Mouse (Mus musculus) hindbrain, embryonic 11.5 days (tissue): ENCODE measurements around the gene Lhx8. TPM values are rescaled to one million over a fixed set of nuclear protein-coding genes. Genes with fewer than 3 reads are reported as not detected.

Experiments
- ATAC-seq: fragments of 200-750 bp; cut with Nextera tagmentation; 2 replicates; pipeline ENCODE4 v1.8.0; 2017; ENCODE audit warnings: mild to moderate bottlenecking, moderate TSS enrichment, moderate library complexity; ENCODE audit not compliant: low FRiP score
- DNase-seq: peaks from one replicate; pipeline ENCODE4 v3.0.0-alpha.2; 2015; ENCODE audit warnings: low spot score
- H3K27ac ChIP-seq: fragments of 300-500 bp; sonication (generic); 2 replicates; pipeline ENCODE4 v1.5.1; 2014; ENCODE audit warnings: mild to moderate bottlenecking, low read depth, low read length
- H3K27me3 ChIP-seq: fragments of 300-500 bp; sonication (generic); 2 replicates; pipeline ENCODE4 v1.6.1; 2014; ENCODE audit warnings: mild to moderate bottlenecking, low read length, moderate library complexity, mixed read lengths; ENCODE audit not compliant: control insufficient read depth, insufficient read depth
- H3K36me3 ChIP-seq: fragments of 300-500 bp; sonication (generic); 2 replicates; pipeline ENCODE4 v1.6.1; 2014; ENCODE audit warnings: mild to moderate bottlenecking, low read length, moderate library complexity, mixed read lengths; ENCODE audit not compliant: control insufficient read depth, insufficient read depth
- H3K4me1 ChIP-seq: fragments of 300-500 bp; sonication (generic); replicated peaks from 2 replicates; pipeline ENCODE4 v1.6.1; 2014; ENCODE audit warnings: low read length, mixed read lengths; ENCODE audit not compliant: control insufficient read depth, insufficient read depth
- H3K4me2 ChIP-seq: fragments of 300-500 bp; sonication (generic); replicated peaks from 2 replicates; pipeline ENCODE4 v1.6.1; 2014; ENCODE audit warnings: mild to moderate bottlenecking, low read depth, low read length
- H3K4me3 ChIP-seq: fragments of 300-500 bp; sonication (generic); 2 replicates; pipeline ENCODE4 v1.5.1; 2014; ENCODE audit warnings: low read depth, low read length
- H3K9ac ChIP-seq: fragments of 300-500 bp; sonication (generic); 2 replicates; pipeline ENCODE4 v1.6.1; 2014; ENCODE audit warnings: low read depth, low read length
- H3K9me3 ChIP-seq: fragments of 300-500 bp; sonication (generic); 2 replicates; pipeline ENCODE4 v1.6.1; 2016; ENCODE audit warnings: low read length; ENCODE audit not compliant: control insufficient read depth
- WGBS: fragments of 180-500 bp; shearing (Covaris S2); extraction: QIAGEN DNeasy Blood & Tissue Kit; methylation state at CpG from one replicate; pipeline ENCODE4 v1.1.7; 2014; 5-methylcytosine and 5-hydroxymethylcytosine counted together
- polyA plus RNA-seq: library from polyadenylated mRNA; unstranded; fragments of >200 nt; fragmentation: Nextera tagmentation; extraction: Ambion mirVana; gene quantifications from 2 replicates; pipeline ENCODE4 v1.2.1, GENCODE M21; 2014

The Lhx8 gene
- polyA plus RNA-seq, 1 experiment from 2014 or later: 1.2 TPM

DNA sequence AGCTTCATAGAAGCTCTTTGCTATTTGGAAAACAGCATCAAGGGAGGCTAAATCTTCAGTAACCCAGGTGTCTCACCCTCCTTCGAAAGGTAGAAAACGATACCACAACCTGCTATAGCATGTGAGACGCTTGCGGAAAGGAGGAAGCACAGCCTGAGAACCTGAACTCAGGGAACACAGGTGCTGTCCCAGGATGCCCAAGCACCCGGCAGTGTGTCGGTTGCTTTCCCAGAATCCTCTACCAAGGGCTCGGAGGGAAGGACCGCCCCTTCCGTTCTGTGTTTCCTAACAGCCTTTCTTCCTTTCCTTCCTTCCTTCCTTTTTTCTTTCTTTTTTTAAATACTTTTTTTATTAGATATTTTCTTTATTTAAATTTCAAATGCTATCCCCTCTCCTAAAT is 30.5 kb downstream of the Lhx8 start:
- Histone ChIP-seq H3K9me3 (no peaks in the 10 kb centered on the region), H3K4me1 (no peaks in the 10 kb centered on the region), H3K27me3 (no peaks in the 10 kb centered on the region), H3K36me3 (no peaks in the 10 kb centered on the region), H3K4me3 (no peak overlapping the region), H3K9ac (no peak overlapping the region), H3K27ac (no peak overlapping the region), H3K4me2 (no peak overlapping the region)
- WGBS: 94% methylated on average over 9 of the region's 9 CpGs
- DNase-seq: no peak
- no peak for ATAC-seq

DNA sequence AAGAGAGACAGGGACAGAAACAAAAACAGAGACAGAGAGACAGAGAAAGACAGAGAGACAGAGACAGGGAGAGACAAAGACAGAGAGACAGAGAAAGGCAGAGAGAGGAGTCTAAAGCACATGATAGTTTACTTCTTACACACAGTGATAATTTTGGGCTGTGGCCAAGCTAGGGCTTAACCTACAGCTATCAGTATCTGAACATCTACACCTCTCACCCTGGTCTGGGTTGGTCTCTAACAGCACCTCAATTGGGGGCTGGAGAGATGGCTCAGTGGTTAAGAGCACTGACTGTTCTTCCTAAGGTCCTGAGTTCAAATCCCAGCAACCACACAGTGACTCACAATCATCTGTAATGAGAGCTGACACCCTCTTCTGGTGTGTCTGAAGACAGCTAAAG is 32.0 kb downstream of the Lhx8 start:
- no peaks in the 10 kb centered on the region for H3K9me3 ChIP-seq
- no peaks in the 10 kb centered on the region for H3K36me3 ChIP-seq
- H3K4me3 ChIP-seq: no peak overlapping the region
- ATAC-seq (no peak), DNase-seq (no peak)
- no peaks in the 10 kb centered on the region for H3K4me1 ChIP-seq
- H3K9ac ChIP-seq: no peak overlapping the region
- no peak overlapping the region for H3K4me2 ChIP-seq
- H3K27me3 ChIP-seq: no peaks in the 10 kb centered on the region
- no peak overlapping the region for H3K27ac ChIP-seq

DNA sequence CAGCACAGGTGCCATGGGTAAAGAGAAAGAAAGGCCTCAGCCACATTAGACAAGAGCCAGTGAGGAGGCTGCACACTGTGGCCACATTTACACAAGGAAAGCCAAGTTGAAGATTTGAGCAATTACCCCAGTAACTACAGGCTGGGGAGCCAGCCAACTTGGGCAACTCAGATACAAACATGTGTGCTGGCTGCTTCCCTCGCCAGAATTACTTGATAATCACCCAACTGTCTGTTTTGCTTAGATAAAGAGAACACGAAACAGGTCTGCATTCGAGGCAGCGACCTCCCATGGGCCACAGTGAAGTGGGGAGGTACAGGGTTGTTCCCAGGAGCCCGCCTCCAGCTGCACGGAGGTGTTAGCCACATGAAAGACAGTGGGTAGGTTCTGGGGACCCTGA is 33.0 kb downstream of the Lhx8 start:
- Histone ChIP-seq H3K4me2 (no peak overlapping the region), H3K36me3 (no peaks in the 10 kb centered on the region), H3K9ac (no peak overlapping the region), H3K9me3 (no peaks in the 10 kb centered on the region), H3K27me3 (no peaks in the 10 kb centered on the region), H3K4me3 (no peak overlapping the region), H3K4me1 (no peaks in the 10 kb centered on the region), H3K27ac (no peak overlapping the region)
- no peak for DNase-seq
- ATAC-seq: no peak
- 68% methylated on average over 6 of the region's 6 CpGs for WGBS

DNA sequence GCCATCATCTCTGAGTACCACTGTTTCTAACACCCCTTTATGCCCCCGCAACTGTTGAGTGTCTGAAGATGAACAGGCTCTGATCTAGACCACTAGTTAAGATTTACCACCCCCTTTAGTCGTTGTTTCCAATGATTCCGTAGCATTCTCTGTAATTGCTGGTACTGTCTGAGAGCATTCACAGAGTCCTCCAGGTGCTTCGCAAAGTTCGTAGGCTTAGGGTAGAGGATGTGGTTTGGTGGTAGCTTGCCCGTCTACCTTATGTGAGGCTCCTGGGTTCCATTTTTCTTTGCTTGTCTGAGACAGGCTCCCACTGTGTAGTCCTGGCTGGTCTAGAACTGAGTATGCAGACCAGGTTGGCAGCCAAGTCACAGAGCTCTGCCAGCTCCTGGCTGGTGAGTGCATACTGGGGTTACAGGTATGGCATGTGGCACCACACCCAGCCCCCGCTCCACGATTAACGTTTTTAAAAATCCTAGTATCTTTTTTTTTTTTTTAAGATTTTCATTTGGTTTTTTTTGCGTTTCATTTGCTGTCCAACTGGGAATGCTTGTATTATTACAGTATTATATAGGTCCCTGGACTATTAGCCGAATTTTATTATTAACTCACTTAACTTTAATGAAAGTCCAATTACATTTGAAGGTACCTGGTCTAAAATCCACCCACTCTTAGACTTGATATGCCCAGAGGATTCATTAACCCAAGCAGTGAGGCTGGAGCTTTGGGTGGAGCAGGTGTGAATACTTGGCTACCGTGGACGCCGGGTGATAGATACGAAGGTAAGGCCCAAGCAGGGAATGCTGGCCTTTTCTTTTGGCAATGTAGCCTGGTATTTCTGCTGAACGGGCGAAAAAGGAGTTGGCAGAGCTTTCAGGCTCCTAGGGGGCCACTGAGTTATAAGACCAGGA is 35.3 kb downstream of the Lhx8 start:
- H3K4me1 ChIP-seq: no peaks in the 10 kb centered on the region
- WGBS: 93% methylated on average over 17 of the region's 17 CpGs
- DNase-seq (no peak), ATAC-seq (no peak)
- H3K27ac ChIP-seq: no peak overlapping the region
- no peak overlapping the region for H3K4me3 ChIP-seq
- no peak overlapping the region for H3K4me2 ChIP-seq
- H3K9me3 ChIP-seq: no peaks in the 10 kb centered on the region
- no peaks in the 10 kb centered on the region for H3K27me3 ChIP-seq
- H3K9ac ChIP-seq: no peak overlapping the region
- no peaks in the 10 kb centered on the region for H3K36me3 ChIP-seq

DNA sequence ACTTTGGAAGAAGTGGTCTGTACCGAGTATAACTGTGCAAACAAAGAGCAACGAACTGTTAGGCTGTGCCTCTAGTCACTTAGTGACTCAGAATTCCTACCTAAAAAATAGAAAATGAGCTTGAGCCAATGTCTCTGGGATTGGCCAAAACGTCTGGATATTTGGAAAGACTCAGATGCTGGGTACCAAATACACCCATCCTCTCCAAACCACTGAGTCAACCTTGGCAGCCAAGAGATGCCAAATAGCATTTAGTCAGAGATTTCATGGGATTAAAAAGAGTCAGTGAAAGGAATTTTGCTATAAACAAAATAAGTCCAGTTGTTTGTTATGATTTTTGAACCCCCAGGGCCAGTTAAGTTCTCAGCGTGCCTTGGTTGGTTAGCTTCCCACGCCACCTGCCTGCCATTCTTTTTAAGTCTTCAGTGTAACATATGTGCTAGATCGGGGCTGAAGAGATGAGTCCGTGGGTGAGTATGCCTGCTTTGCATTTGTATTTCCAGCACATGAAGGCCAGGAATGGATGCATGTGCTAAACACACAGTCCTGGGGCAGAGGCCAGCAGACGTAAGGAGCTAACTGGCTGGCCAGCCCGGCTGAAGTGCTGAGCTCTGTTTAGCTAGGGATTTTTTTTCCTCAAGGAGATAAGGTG is 36.5 kb downstream of the Lhx8 start:
- ATAC-seq (no peak), DNase-seq (no peak)
- WGBS: 77% methylated on average over 9 of the region's 9 CpGs
- Histone ChIP-seq H3K4me3 (no peak overlapping the region), H3K4me2 (no peak overlapping the region), H3K27me3 (no peaks in the 10 kb centered on the region), H3K9ac (no peak overlapping the region), H3K9me3 (no peaks in the 10 kb centered on the region), H3K36me3 (no peaks in the 10 kb centered on the region), H3K4me1 (no peaks in the 10 kb centered on the region), H3K27ac (no peak overlapping the region)

DNA sequence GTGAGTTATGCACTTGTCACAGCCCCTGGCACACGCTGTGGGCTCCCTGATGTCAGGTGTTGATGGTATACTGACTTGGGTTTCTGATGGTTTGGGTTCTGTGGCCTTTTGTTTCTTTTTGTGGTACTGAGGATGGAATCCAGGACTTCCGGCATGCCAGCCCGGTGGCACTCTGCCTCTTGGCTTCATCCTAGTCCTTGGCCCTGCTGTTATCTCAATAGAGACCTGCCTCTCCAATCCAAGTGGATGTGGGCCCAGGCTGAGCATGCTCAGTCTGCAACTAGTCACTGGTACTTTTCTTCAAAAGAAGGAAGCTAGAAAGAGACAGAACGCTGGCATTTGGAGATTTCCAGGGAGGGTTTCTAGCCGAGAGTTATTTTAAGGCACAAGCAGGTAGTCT is 38.3 kb downstream of the Lhx8 start:
- Histone ChIP-seq H3K9ac (no peak overlapping the region), H3K4me3 (no peak overlapping the region), H3K9me3 (no peaks in the 10 kb centered on the region), H3K4me1 (no peaks in the 10 kb centered on the region), H3K4me2 (no peak overlapping the region), H3K27me3 (no peaks in the 10 kb centered on the region), H3K27ac (no peak overlapping the region), H3K36me3 (no peaks in the 10 kb centered on the region)
- ATAC-seq: no peak
- WGBS: 80% methylated on average over 5 of the region's 5 CpGs
- DNase-seq: no peak

DNA sequence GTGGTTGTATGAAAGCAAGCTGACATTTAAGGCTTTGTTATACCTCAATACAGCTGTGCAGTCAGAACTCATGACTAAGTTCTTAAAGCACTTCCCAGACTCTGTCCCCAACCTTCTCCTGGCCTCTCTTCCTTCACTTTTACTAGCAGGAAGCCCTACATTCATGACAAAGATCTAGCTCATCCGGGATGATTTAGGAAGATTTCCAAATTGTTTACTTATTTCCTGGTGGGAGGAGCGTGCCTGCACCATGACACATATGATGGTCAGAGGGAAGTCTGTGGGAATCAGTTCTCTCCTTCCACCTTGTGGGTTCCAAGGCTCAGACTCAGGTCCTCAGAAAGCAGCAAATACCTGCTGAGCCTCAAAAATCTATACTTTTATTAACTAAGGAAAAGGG is 40.1 kb downstream of the Lhx8 start:
- Histone ChIP-seq H3K4me3 (no peak overlapping the region), H3K9me3 (no peaks in the 10 kb centered on the region), H3K27me3 (no peaks in the 10 kb centered on the region), H3K9ac (no peak overlapping the region), H3K4me1 (no peaks in the 10 kb centered on the region), H3K27ac (no peak overlapping the region), H3K4me2 (no peak overlapping the region), H3K36me3 (no peaks in the 10 kb centered on the region)
- WGBS: 83% methylated on average over 2 of the region's 2 CpGs
- DNase-seq (no peak), ATAC-seq (no peak)

DNA sequence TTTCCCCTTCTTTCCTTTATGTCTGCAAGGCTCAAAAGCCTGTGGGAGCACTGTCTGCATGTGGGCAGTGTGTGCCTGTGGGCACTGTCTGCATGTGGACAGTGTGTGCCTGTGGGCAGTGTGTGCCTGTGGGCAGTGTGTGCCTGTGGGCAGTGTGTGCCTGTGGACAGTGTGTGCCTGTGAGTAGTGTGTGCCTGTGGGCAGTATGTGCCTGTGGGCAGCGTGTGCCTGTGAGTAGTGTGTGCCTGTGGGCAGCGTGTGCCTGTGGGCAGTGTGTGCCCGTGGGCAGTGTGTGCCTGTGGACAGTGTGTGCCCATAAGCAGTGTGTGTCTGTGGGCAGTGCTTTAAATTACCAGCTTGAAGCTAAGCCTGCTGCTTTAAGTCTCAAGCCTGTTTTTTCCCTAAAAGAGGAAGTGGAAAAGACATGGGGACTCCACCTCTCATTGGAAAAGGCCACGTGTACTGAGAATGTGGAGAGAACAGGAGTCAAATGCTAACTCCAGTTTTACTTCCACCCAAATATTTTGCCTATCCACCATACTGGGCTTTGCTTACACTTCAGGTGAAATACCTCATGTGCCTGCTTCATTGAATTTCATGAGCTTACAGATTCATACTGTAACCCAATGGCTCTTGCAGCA is 41.9 kb downstream of the Lhx8 start:
- DNase-seq (no peak), ATAC-seq (no peak)
- Histone ChIP-seq H3K36me3 (no peaks in the 10 kb centered on the region), H3K4me1 (no peaks in the 10 kb centered on the region), H3K4me2 (no peak overlapping the region), H3K4me3 (no peak overlapping the region), H3K9ac (no peak overlapping the region), H3K9me3 (no peaks in the 10 kb centered on the region), H3K27ac (no peak overlapping the region), H3K27me3 (no peaks in the 10 kb centered on the region)
- 91% methylated on average over 4 of the region's 4 CpGs for WGBS
